Mouse (Mus musculus): ENCODE data around the gene Srpr. TPM values are rescaled to one million over a fixed set of nuclear protein-coding genes. Genes with fewer than 3 reads are reported as not detected.
A peak's percentile ranks its signal among the peaks of the same experiment; 100 is the strongest.

Srpr gene
- 117 and 123 TPM in 2 replicates for polyA plus RNA-seq (2015; fragmentation: Nextera tagmentation; extraction: Ambion mirVana)

- Histone ChIP-seq H3K9ac (peak within 1 kb of the TSS; percentile 70), H3K36me3 (peaks cover 9% of the 10 kb centered on the region), H3K27me3 (no peaks in the 10 kb centered on the region), H3K4me1 (peaks cover 21% of the 10 kb centered on the region), H3K9me3 (replicated peaks) (no peaks in the 10 kb centered on the region), H3K4me3 (replicated peaks) (peak within 1 kb of the TSS; percentile 74), H3K4me2 (peak within 1 kb of the TSS; percentile 82), H3K27ac (peak within 1 kb of the TSS; percentile 75)
- ATAC-seq (replicated peaks; ENCODE audit: low FRiP score), result peak; percentile 95
- WGBS, result under 1% methylated on average over 39 of the region's 44 CpGs
These were observed at the start of gene Srpr, which contains the start of gene Tirap for GRCm38 (mm10) chr9:35199772-35200471. Srpr (plus strand) TSS chr9:35200175. Tirap (minus strand) TSS chr9:35200291.

- H3K27ac ChIP-seq, result no peak overlapping the region
- no peak for ATAC-seq (replicated peaks; ENCODE audit: low FRiP score)
- H3K9me3 ChIP-seq (replicated peaks), result no peaks in the 10 kb centered on the region
- H3K4me1 ChIP-seq, result peaks cover 8% of the 10 kb centered on the region; the same call in 1 of the 2 replicates
- 0 out of 2 replicates have a peak, but pooled peaks cover 2% of the 10 kb centered on the region for H3K36me3 ChIP-seq
- H3K4me3 ChIP-seq (replicated peaks), result no peak overlapping the region
- no peak overlapping the region for H3K4me2 ChIP-seq
- no peaks in the 10 kb centered on the region for H3K27me3 ChIP-seq
- WGBS, result 87% methylated on average over 1 of the region's 1 CpGs
- no peak overlapping the region for H3K9ac ChIP-seq
These were observed 47.1 kb upstream of the Srpr start for GRCm38 (mm10) chr9:35152923-35153322.

- Histone ChIP-seq H3K36me3 (0 out of 2 replicates have a peak, but pooled peaks cover 2% of the 10 kb centered on the region), H3K27me3 (no peaks in the 10 kb centered on the region), H3K27ac (no peak overlapping the region), H3K4me2 (no peak overlapping the region), H3K4me3 (replicated peaks) (no peak overlapping the region), H3K9me3 (replicated peaks) (no peaks in the 10 kb centered on the region), H3K4me1 (peaks cover 8% of the 10 kb centered on the region), H3K9ac (no peak overlapping the region)
- 88% methylated on average over 5 of the region's 5 CpGs for WGBS
- no peak for ATAC-seq (replicated peaks; ENCODE audit: low FRiP score)
These were observed 43.8 kb upstream of the Srpr start for GRCm38 (mm10) chr9:35156002-35156710.

- ATAC-seq (replicated peaks; ENCODE audit: low FRiP score), result 0 out of 2 replicates have a peak, but pooled peaks have one; percentile 22
- 0 out of 2 replicates have a peak, but pooled peaks cover 2% of the 10 kb centered on the region for H3K36me3 ChIP-seq
- H3K27me3 ChIP-seq, result no peaks in the 10 kb centered on the region
- peaks cover 8% of the 10 kb centered on the region for H3K4me1 ChIP-seq
- H3K9me3 ChIP-seq (replicated peaks), result no peaks in the 10 kb centered on the region
- no peak overlapping the region for H3K9ac ChIP-seq
- H3K4me2 ChIP-seq, result no peak overlapping the region
- H3K4me3 ChIP-seq (replicated peaks), result no peak overlapping the region
- no peak overlapping the region for H3K27ac ChIP-seq
- 73% methylated on average over 4 of the region's 4 CpGs for WGBS
These were observed 43.1 kb upstream of the Srpr start for GRCm38 (mm10) chr9:35156862-35157261.

DNA sequence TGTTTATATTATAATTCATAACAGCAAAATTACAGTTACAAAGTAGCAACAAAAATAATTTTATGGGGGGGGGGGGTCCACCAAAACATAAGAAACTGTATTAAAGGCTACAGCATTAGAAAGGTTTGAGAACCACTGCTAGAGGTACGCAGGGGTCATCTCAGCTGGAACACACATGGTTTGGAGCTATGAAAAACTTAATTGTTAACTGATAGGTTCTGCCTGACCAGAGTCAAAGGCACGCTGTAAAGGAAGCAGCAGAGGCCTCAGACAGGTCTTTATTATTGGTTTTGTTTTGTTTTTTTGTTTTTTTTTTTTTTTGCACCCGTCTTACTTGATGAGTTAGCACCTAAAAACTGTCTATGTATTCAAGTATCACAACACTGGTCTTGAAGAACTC, 41.5 kb upstream of the Srpr start:
- peaks cover 7% of the 10 kb centered on the region for H3K36me3 ChIP-seq
- H3K4me2 ChIP-seq, result no peak overlapping the region
- H3K27ac ChIP-seq, result no peak overlapping the region
- H3K4me3 ChIP-seq (replicated peaks), result no peak overlapping the region
- H3K4me1 ChIP-seq, result peaks cover 11% of the 10 kb centered on the region
- H3K27me3 ChIP-seq, result no peaks in the 10 kb centered on the region
- WGBS, result 69% methylated on average over 3 of the region's 3 CpGs
- H3K9me3 ChIP-seq (replicated peaks), result no peaks in the 10 kb centered on the region
- H3K9ac ChIP-seq, result no peak overlapping the region
- ATAC-seq (replicated peaks; ENCODE audit: low FRiP score), result no peak

DNA sequence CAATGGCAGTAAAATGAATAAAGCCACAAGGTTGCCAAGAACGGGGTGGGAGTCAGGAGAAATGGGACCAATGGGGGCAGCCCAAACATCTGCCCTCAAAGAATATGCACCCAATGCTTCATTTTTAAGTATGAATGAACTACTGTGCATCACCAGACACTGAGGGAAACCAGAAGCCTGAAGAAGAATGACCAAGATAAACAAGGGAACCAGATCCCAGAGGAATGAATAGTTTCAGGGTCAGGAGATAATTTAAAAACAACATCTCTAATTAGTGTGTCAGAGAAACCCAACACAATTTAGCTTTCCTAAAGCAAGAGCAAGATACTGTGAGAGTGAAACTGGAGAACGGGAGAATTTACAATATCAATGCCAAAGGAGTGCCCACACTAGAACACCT, 39.3 kb upstream of the Srpr start:
- H3K4me3 ChIP-seq (replicated peaks), result no peak overlapping the region
- 57% methylated on average over 2 of the region's 2 CpGs for WGBS

DNA sequence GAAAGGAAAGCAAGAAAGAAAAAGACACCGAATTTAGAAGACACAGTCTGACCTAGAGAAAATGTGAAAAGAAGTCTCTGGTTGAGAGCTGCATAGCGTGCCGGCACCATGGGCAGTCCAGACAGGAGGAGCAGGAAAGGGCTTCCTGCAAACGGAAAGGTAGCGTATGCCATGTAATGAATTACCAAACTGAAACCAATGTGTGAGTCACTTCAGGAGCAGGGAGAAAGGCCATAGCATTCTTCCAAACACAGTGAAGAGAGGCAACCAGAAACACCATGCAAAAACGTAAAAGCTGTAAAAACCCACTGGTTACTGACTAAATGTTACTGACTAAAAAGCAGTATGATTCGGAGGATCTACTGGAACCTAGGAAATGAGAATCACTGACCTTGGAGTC, 38.3 kb upstream of the Srpr start:
- Histone ChIP-seq H3K36me3 (peaks cover 12% of the 10 kb centered on the region), H3K9me3 (replicated peaks) (no peaks in the 10 kb centered on the region), H3K4me2 (no peak overlapping the region), H3K4me3 (replicated peaks) (no peak overlapping the region), H3K27ac (no peak overlapping the region), H3K9ac (no peak overlapping the region), H3K4me1 (peaks cover 9% of the 10 kb centered on the region), H3K27me3 (no peaks in the 10 kb centered on the region)
- ATAC-seq (replicated peaks; ENCODE audit: low FRiP score), result no peak
- 80% methylated on average over 7 of the region's 7 CpGs for WGBS

More for the DNA sequence above, 39.3 kb upstream of the Srpr start:
- Histone ChIP-seq H3K36me3 (peaks cover 15% of the 10 kb centered on the region), H3K4me2 (no peak overlapping the region), H3K4me1 (peaks cover 11% of the 10 kb centered on the region), H3K9ac (no peak overlapping the region), H3K27me3 (no peaks in the 10 kb centered on the region), H3K9me3 (replicated peaks) (no peaks in the 10 kb centered on the region), H3K27ac (no peak overlapping the region)
- no peak for ATAC-seq (replicated peaks; ENCODE audit: low FRiP score)

GRCm38 (mm10) chr9:35163011-35163690, 36.8 kb upstream of the Srpr start:
- H3K27ac ChIP-seq, result no peak overlapping the region
- no peak overlapping the region for H3K4me3 ChIP-seq (replicated peaks)
- peaks cover 13% of the 10 kb centered on the region for H3K4me1 ChIP-seq
- H3K36me3 ChIP-seq, result peaks cover 12% of the 10 kb centered on the region
- H3K9me3 ChIP-seq (replicated peaks), result no peaks in the 10 kb centered on the region
- H3K27me3 ChIP-seq, result no peaks in the 10 kb centered on the region
- H3K4me2 ChIP-seq, result no peak overlapping the region
- ATAC-seq (replicated peaks; ENCODE audit: low FRiP score), result no peak
- WGBS, result 88% methylated on average over 11 of the region's 11 CpGs
- H3K9ac ChIP-seq, result no peak overlapping the region

GRCm38 (mm10) chr9:35164142-35164874, 35.7 kb upstream of the Srpr start:
- WGBS, result 72% methylated on average over 5 of the region's 5 CpGs
- Histone ChIP-seq H3K9ac (no peak overlapping the region), H3K9me3 (replicated peaks) (no peaks in the 10 kb centered on the region), H3K27ac (no peak overlapping the region), H3K36me3 (peaks cover 12% of the 10 kb centered on the region), H3K4me3 (replicated peaks) (no peak overlapping the region), H3K4me1 (peaks cover 16% of the 10 kb centered on the region), H3K4me2 (no peak overlapping the region), H3K27me3 (no peaks in the 10 kb centered on the region)
- no peak for ATAC-seq (replicated peaks; ENCODE audit: low FRiP score)

- Histone ChIP-seq H3K36me3 (peaks cover 18% of the 10 kb centered on the region), H3K27me3 (no peaks in the 10 kb centered on the region), H3K9me3 (replicated peaks) (no peaks in the 10 kb centered on the region), H3K4me2 (no peak overlapping the region), H3K9ac (no peak overlapping the region), H3K4me3 (replicated peaks) (no peak overlapping the region), H3K27ac (peak overlapping the region; percentile 73), H3K4me1 (peaks cover 16% of the 10 kb centered on the region)
- 43% methylated on average over 3 of the region's 3 CpGs for WGBS
- peak; percentile 67; the same call in 1 of the 2 replicates for ATAC-seq (replicated peaks; ENCODE audit: low FRiP score)
These were observed 33.7 kb upstream of the Srpr start for GRCm38 (mm10) chr9:35166144-35166797.

All from kidney, embryonic 15.5 days (tissue).